Mouse (Mus musculus): Measurements from ENCODE around the gene Slc35c1. TPM values are rescaled to one million over a fixed set of nuclear protein-coding genes. Genes with fewer than 3 reads are reported as not detected.

The Slc35c1 gene
- polyA plus RNA-seq, 1 experiment from 2014 or later, result 27.1 TPM

DNA sequence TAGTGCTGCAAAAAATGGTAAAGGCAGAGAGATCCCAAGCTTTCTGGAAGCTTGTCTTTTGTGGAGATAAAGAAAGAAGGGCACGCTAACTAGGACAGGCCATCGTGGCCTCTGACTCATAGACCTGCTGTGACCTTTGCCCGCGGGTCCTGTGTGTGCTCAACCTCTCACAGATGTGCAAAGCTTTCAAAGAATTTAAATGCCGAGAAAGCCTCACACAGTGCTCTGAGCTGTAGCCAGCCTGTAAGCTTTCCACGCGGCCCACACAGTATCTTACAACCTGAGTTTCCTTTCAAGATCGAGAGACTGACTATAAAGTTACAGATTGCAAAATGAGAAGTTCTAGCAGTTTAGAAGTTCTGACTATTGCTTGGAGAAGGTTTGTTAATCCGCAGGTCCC is 14.4 kb downstream of the Slc35c1 start:
- H3K9me3 ChIP-seq, result no peaks in the 10 kb centered on the region
- H3K4me3 ChIP-seq (replicated peaks), result no peak overlapping the region
- 46% methylated on average over 9 of the region's 9 CpGs for WGBS
- 0 out of 2 replicates have a peak, but pooled peaks cover 5% of the 10 kb centered on the region for H3K4me1 ChIP-seq
- ATAC-seq (ENCODE audit: insufficient read depth, low FRiP score, low read depth), result no peak
- no peak overlapping the region for H3K27ac ChIP-seq
- no peaks in the 10 kb centered on the region for H3K27me3 ChIP-seq (replicated peaks)
- no peak overlapping the region for H3K9ac ChIP-seq
- no peaks in the 10 kb centered on the region for H3K36me3 ChIP-seq
- H3K4me2 ChIP-seq, result no peak overlapping the region

DNA sequence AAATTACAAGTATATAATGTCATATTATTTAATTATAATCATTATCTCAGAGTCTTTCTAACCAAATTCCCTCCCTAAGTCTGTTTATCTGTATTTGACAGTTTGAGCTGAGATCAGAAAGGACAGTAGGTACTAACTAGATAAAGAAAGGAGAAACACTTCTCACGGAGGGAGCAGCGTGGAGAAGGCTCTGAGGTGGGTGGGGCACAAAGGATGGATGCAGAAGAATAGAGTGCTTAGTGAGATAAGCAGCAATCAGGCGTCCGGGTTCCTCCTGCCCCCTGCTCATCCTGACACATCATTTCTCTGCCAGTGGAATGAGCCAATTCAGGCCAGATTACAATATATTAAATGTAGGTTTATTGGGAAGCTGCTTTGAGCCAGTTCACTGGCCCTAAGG is 16.0 kb downstream of the Slc35c1 start:
- Histone ChIP-seq H3K4me1 (0 out of 2 replicates have a peak, but pooled peaks cover 5% of the 10 kb centered on the region), H3K27ac (no peak overlapping the region), H3K9me3 (no peaks in the 10 kb centered on the region), H3K27me3 (replicated peaks) (no peaks in the 10 kb centered on the region), H3K4me2 (no peak overlapping the region), H3K36me3 (no peaks in the 10 kb centered on the region), H3K9ac (no peak overlapping the region), H3K4me3 (replicated peaks) (no peak overlapping the region)
- WGBS, result 32% methylated on average over 4 of the region's 4 CpGs
- 0 out of 2 replicates have a peak, but pooled peaks have one; percentile 29 for ATAC-seq (ENCODE audit: insufficient read depth, low FRiP score, low read depth)

DNA sequence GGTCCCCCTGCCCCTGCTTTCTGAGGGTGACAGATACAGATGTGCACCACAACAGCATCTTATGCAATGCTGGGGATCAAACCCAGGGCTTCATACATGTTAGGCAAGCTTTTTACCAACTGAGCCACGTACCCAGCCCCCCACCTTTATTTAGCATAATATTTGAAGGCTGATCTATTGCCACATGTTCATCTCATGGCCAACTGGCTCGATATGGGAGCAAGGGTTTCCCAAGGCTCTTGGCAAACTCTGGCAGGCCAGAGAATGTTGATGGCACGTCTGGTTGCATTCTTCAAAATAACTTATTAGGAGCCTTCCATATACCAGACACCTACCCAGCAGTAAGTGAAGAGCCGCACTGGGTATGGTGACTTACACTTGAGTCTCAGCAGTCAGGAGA is 17.0 kb downstream of the Slc35c1 start:
- Histone ChIP-seq H3K36me3 (no peaks in the 10 kb centered on the region), H3K4me2 (no peak overlapping the region), H3K27me3 (replicated peaks) (no peaks in the 10 kb centered on the region), H3K9ac (no peak overlapping the region), H3K9me3 (no peaks in the 10 kb centered on the region), H3K27ac (no peak overlapping the region), H3K4me1 (0 out of 2 replicates have a peak, but pooled peaks cover 5% of the 10 kb centered on the region), H3K4me3 (replicated peaks) (no peak overlapping the region)
- ATAC-seq (ENCODE audit: insufficient read depth, low FRiP score, low read depth), result no peak
- 76% methylated on average over 4 of the region's 4 CpGs for WGBS

- Histone ChIP-seq H3K4me2 (no peak overlapping the region), H3K27me3 (replicated peaks) (no peaks in the 10 kb centered on the region), H3K4me3 (replicated peaks) (no peak overlapping the region), H3K27ac (no peak overlapping the region), H3K36me3 (no peaks in the 10 kb centered on the region), H3K9me3 (no peaks in the 10 kb centered on the region), H3K9ac (no peak overlapping the region), H3K4me1 (peaks cover 8% of the 10 kb centered on the region; the same call in 1 of the 2 replicates)
- ATAC-seq (ENCODE audit: insufficient read depth, low FRiP score, low read depth), result no peak
- WGBS, result 74% methylated on average over 12 of the region's 12 CpGs
Measured at GRCm38 (mm10) chr2:92442419-92443001, 17.8 kb downstream of the Slc35c1 start.

DNA sequence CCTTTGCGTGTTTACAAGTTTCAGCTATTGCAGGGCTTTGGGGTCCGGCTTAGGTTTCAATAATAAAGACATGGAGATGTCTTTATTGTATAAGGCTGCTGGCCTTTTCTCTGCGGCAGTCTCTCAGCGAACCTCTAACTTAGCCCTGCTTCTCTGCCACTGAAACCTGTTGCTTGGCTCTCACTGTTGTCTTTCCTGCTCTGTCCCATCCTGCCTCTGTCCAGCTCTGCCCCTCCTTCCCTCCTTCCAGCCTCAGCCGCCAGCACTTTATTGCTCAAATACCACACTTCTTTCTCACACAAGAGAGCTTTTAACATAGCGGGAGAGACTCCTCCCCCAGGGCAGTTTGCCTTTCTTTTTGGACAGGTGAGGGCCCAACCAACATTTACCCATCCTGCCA is 19.9 kb downstream of the Slc35c1 start:
- Histone ChIP-seq H3K27me3 (replicated peaks) (no peaks in the 10 kb centered on the region), H3K9me3 (no peaks in the 10 kb centered on the region), H3K27ac (no peak overlapping the region), H3K36me3 (no peaks in the 10 kb centered on the region), H3K4me1 (peaks cover 8% of the 10 kb centered on the region; the same call in 1 of the 2 replicates), H3K9ac (no peak overlapping the region), H3K4me2 (no peak overlapping the region), H3K4me3 (replicated peaks) (no peak overlapping the region)
- no peak for ATAC-seq (ENCODE audit: insufficient read depth, low FRiP score, low read depth)
- WGBS, result 53% methylated on average over 6 of the region's 6 CpGs

GRCm38 (mm10) chr2:92438567-92438966 is 21.8 kb downstream of the Slc35c1 start:
- 63% methylated on average over 3 of the region's 3 CpGs for WGBS
- Histone ChIP-seq H3K9ac (no peak overlapping the region), H3K27me3 (replicated peaks) (no peaks in the 10 kb centered on the region), H3K4me2 (no peak overlapping the region), H3K4me1 (peaks cover 13% of the 10 kb centered on the region; the same call in 1 of the 2 replicates), H3K27ac (no peak overlapping the region), H3K4me3 (replicated peaks) (no peak overlapping the region), H3K36me3 (no peaks in the 10 kb centered on the region), H3K9me3 (no peaks in the 10 kb centered on the region)
- no peak for ATAC-seq (ENCODE audit: insufficient read depth, low FRiP score, low read depth)

DNA sequence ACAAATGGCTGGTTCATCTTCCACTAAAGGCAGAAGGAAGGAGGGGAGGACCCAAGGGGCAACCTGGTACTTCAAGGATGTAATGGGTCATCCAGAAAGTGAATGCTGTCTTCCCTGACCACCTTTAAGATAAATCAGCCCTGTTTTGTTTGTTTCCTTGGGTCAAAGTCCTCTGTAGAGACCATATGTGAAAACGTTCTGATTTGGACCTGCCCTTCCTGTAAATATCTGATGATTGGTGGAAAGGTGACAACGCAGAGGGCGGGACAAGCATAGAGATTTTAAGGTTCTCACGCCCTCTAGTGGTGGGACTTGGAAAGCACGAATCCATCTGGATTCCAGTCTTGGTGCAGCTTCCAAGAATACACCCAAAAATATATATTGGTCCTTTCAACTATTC is 22.5 kb downstream of the Slc35c1 start:
- no peak for ATAC-seq (ENCODE audit: insufficient read depth, low FRiP score, low read depth)
- H3K9ac ChIP-seq, result no peak overlapping the region
- peak overlapping the region; percentile 45 for H3K4me2 ChIP-seq

GRCm38 (mm10) chr2:92437366-92437765 is 23.0 kb downstream of the Slc35c1 start:
- H3K9ac ChIP-seq, result no peak overlapping the region
- H3K4me2 ChIP-seq, result no peak overlapping the region
- H3K27ac ChIP-seq, result no peak overlapping the region
- no peaks in the 10 kb centered on the region for H3K9me3 ChIP-seq
- H3K27me3 ChIP-seq (replicated peaks), result no peaks in the 10 kb centered on the region
- ATAC-seq (ENCODE audit: insufficient read depth, low FRiP score, low read depth), result no peak
- peaks cover 18% of the 10 kb centered on the region for H3K4me1 ChIP-seq
- H3K36me3 ChIP-seq, result no peaks in the 10 kb centered on the region
- no peak overlapping the region for H3K4me3 ChIP-seq (replicated peaks)
- WGBS, result 57% methylated on average over 4 of the region's 4 CpGs

More for the DNA sequence above, 22.5 kb downstream of the Slc35c1 start:
- no peak overlapping the region for H3K4me3 ChIP-seq (replicated peaks)
- WGBS, result under 1% methylated on average over 5 of the region's 5 CpGs
- no peaks in the 10 kb centered on the region for H3K36me3 ChIP-seq
- no peaks in the 10 kb centered on the region for H3K9me3 ChIP-seq
- no peaks in the 10 kb centered on the region for H3K27me3 ChIP-seq (replicated peaks)
- H3K4me1 ChIP-seq, result peaks cover 16% of the 10 kb centered on the region
- no peak overlapping the region for H3K27ac ChIP-seq

- ATAC-seq (ENCODE audit: insufficient read depth, low FRiP score, low read depth), result no peak
- Histone ChIP-seq H3K9ac (no peak overlapping the region), H3K4me1 (peaks cover 33% of the 10 kb centered on the region), H3K27ac (no peak overlapping the region), H3K4me3 (replicated peaks) (no peak overlapping the region), H3K36me3 (no peaks in the 10 kb centered on the region), H3K4me2 (no peak overlapping the region), H3K27me3 (replicated peaks) (no peaks in the 10 kb centered on the region), H3K9me3 (no peaks in the 10 kb centered on the region)
- WGBS, result 54% methylated on average over 6 of the region's 6 CpGs
Measured at GRCm38 (mm10) chr2:92435023-92435422, 25.3 kb downstream of the Slc35c1 start.

DNA sequence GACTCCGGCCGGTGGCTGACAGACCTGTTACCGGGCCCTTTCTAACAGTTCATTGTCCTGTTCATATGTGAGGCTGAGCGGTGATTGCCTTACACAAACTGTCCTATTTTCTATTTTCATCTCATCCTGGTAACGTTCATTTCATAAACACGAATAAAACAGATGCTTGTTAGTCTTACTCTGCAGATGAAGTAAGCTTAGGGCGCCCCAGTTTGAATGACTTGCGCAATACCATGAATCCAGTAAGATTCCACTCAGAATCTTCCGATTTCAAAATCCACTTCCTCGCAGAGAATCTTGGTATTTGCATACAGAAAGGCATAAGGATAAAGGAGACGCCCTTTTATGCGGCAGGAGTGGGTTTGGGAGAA is 26.0 kb downstream of the Slc35c1 start:
- H3K9me3 ChIP-seq, result no peaks in the 10 kb centered on the region
- ATAC-seq (ENCODE audit: insufficient read depth, low FRiP score, low read depth), result no peak
- H3K36me3 ChIP-seq, result no peaks in the 10 kb centered on the region
- H3K27ac ChIP-seq, result peak overlapping the region; percentile 67
- H3K4me2 ChIP-seq, result peak overlapping the region; percentile 92
- peaks cover 38% of the 10 kb centered on the region for H3K4me1 ChIP-seq
- no peaks in the 10 kb centered on the region for H3K27me3 ChIP-seq (replicated peaks)
- WGBS, result 6% methylated on average over 12 of the region's 12 CpGs
- H3K4me3 ChIP-seq (replicated peaks), result peak overlapping the region; percentile 89
- peak overlapping the region; percentile 16; the same call in 1 of the 2 replicates for H3K9ac ChIP-seq

DNA sequence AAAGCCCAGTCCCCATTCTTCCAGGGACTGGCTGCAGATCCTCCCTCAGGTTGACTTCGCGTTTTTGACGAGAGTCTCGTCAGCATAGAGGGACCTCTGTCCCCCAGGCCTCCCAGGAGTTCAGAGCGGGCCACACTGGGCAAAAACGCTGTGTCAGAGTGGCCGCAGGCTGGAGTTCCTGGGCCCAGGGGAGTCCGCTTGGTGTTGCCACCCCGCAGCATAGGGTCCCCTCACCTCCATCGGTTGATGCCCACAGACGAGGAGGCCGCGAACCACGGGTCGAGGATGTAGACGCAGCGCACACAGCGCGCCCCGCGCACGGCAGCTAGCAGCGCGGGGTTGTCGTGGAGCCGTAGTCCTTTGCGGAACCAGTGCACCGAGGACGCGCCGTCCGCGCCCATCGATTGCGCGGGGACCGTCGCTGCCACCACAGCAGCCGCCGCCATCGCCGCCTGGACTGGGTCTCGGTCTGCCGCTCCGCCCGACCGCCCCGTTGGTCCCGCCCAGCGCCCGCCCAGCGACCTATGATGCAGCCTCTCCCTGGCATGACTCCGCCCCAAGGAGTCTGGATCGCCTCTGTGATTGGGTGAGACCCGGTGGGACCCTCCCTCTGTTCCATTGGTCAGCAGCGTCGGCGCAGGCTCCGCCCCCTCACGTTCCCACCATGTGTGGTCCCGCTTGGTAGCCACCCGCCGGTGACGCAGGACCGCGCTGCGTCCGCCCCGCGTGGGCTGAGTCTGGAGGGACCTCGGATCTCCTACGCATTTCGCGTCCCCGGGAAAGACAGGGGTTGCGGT is 26.6 kb downstream of the Slc35c1 start, which contains the start of gene Cry2:
TSS of gene Cry2 (minus strand) at position 466 of the 797 bp plus-strand sequence.
- Histone ChIP-seq H3K27me3 (replicated peaks) (no peaks in the 10 kb centered on the region), H3K4me2 (peak within 1 kb of the TSS; percentile 92), H3K9me3 (no peaks in the 10 kb centered on the region), H3K4me1 (peaks cover 38% of the 10 kb centered on the region), H3K4me3 (replicated peaks) (peak within 1 kb of the TSS; percentile 89), H3K9ac (peak within 1 kb of the TSS; percentile 76), H3K36me3 (no peaks in the 10 kb centered on the region), H3K27ac (peak within 1 kb of the TSS; percentile 67)
- WGBS, result 0% methylated on average over 76 of the region's 76 CpGs
- ATAC-seq (ENCODE audit: insufficient read depth, low FRiP score, low read depth), result peak; percentile 97
